Mouse (Mus musculus) cerebellum, adult 8-10 months (tissue): ENCODE data around the gene 2410137M14Rik.

Source experiments
- DNase-seq: peaks from one replicate; pipeline ENCODE4 v3.0.0; 2022

2410137M14Rik gene

DNA sequence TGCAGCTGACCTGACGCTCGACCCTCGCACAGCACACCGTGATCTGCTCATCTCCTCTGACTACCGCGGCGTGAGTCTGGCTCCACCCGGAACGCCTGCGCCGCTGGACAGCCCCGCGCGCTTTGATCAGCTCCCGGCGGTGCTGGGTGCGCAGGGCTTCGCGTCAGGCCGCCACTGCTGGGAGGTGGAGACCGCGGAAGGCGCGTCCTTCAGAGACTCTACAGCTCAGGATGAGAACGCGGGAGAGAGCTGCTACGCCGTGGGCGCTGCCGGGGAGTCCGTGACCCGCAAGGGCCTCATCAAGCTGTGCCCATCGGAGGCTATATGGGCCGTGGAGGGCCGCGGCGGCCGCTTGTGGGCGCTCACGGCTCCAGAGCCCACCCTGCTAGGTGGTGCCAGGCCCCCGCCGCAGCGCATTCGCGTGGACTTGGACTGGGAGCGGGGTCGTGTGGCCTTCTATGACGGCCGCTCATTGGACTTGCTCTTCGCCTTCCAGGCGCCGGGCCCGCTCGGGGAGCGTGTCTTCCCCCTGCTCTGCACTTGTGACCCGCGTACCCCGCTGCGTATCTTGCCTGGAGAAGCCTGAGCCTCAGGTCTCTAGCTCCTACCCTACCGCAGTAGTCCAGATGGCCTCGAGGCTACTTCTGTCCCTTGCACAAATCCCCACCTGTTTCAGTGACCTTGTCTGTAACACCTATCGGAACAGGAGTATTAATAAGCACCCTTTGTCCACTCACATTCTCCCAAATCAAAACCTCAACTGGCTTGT lies 33.8 kb downstream of the 2410137M14Rik start:
- peak; percentile 61 for DNase-seq

- DNase-seq: peak; percentile 36
Observed at GRCm38 (mm10) chr17:36944121-36944775, 36.8 kb downstream of the 2410137M14Rik start.

DNA sequence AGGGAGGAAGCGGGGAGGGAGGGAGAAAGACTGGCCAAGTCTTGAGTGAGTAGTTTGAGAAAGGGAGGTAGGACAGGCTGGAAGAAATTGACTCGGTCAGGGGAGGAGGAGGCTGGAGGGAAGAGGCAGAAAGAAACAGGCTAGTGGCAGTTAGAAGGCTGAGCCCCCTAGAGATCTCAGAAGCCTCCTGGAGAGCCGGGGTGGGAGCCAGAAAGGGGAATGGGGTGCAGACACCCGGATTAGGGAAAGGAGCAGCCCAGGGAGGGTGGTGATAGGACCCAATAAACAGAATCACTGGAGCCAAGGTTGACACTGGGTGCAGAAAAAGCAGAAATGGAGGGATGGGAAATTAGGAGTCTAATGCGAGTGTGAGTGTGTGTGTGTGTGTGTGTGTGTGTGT lies 37.3 kb downstream of the 2410137M14Rik start:
- DNase-seq: peak; percentile 28

DNA sequence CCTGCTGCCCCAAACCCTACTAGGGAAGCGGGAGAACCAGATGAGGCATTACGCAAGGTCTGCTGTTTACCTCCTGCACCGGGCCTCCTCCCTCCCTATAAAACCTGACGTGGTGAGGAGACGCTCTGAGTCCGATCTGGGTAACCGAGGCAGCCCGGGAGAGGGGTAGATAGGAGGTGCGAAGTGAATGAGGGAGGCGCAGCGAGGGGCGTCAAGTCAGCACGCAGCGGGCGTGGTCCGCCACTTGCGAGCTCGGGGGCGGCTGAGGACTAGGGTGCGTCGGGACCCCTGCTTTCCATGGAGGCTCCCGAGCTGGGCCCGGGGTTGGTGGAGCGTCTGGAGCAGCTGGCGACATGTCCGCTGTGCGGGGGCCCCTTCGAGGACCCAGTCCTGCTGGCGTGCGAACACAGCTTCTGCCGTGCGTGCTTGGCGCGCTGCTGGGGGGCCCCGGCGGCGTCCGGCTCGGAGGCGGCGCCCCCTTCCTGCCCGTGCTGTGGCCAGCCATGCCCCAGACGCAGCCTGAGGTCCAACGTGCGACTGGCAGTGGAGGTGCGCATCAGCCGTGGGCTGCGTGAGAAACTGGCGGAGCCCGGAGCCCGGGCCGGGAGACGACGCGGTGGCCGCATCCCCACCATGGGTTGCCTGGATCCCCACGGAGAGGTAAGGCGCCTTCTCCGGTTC lies 38.1 kb downstream of the 2410137M14Rik start, which contains the start of gene Rnf39:
Gene Rnf39, plus strand, starts transcription at position 128 of the 681 bp plus-strand sequence.
- DNase-seq: peak; percentile 59

DNA sequence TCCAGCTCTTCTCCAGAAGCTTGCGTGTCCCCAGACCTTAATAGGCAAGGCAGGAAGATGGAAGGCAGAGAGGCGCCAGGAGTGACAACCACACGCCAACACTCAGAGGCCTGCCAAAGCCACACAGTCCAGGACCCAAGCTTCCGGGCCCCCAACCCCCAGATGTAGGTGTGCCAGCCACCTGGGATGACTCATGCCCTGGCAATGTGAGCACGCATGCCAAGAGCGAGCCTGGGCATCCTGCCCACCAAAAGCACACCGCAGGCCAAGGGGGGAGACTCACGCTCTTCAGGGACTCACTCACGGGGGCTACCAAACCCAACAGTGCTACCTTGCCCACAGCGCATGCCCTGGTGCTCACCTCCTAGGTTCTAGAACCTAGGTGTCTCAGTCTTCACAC lies 38.6 kb downstream of the 2410137M14Rik start:
- DNase-seq: peak; percentile 82

- no peak for DNase-seq
Observed at GRCm38 (mm10) chr17:36938056-36938455, 43.0 kb downstream of the 2410137M14Rik start.

DNA sequence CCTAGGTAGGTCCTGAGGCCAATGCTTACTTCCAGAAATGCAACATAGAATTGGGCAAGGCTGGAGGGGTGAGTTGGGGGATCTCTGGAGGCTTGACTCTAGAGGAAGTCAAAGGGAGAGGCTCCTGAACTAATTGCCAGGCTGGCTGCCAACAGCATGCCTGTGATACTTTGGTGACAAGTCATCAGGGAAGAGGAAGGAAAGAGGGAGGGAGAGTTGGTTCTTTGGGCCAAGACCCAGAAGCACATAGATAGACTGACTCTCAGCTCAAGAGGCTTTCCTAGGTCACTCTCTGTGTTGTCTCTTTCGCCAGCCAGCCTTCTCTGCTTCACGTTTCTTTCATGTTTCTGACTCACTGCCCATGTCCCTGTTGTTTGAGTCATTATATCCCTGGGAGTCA lies 49.2 kb downstream of the 2410137M14Rik start:
- DNase-seq: no peak

DNA sequence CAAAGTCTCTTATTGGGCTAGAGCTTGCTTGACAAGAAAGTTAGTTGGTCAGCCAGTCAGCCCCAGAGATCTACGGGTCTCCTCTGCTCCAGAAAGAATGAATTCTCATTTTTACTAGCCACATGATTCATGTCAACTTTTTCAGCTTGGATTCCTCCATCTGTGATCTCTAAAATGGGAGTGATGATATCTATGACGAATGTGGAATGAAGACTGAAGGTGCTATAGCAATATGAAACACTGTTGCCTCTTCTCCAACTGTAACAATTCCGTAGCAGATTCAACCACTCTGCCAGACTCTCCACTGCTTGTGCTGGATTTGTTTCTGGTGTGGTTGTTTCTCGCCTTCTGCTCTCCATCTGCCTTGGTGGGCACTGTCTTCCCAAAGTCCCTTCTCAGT lies 49.9 kb downstream of the 2410137M14Rik start:
- DNase-seq: no peak

DNA sequence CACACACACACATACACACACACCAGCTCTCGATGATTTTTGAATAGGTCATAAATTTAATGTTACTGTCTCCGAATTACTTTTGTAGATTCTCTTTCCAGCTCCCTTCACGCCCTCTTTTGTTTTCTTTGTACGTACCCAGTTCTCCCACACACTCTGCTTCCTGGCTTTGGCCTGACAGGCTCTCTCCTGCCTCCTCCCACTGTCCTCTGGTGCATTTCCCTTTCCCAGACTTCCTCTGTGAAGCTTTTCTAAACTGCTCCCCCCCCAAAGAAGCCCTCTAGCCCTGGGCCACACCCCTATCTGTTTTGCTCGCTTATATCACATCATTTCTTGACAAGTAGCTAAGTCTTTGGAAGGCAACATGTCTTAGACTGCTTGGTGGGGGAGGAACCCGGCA lies 50.8 kb downstream of the 2410137M14Rik start:
- DNase-seq: no peak

DNA sequence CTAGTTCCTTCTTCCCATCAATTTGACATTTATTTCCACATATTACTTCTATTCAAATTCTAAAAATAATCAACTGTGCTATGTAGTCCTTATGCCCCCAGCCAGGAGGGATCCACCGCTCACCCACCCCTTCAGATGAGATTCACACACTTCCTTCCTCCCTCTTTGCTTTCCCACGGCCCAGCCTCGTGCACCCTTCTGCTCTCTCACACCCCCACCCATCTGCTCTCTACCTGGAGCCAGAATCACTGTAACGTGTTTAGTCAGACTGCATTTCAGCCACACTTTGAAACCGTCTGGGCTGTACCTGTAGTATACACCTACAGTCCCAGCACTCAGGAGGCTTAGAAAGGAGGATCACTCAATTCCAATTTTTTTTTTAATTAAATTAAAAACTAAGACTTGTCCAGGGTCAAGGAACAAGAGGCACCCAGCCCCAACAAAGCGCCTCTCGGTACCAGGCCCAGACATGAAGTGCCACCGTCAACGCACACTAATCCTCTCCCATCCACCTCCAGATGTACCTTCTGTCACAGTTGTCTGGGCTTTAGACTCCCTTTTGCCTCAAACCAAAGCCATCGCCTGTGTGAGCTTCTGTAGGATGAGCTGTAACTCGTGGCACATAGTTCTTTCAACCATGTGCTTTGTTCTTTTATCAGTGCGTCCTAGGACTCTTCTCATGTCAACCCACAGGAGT lies 51.7 kb downstream of the 2410137M14Rik start:
- no peak for DNase-seq
